12 mouse cellular contexts compared by ENCODE assay signal in the genomic region with DNA sequence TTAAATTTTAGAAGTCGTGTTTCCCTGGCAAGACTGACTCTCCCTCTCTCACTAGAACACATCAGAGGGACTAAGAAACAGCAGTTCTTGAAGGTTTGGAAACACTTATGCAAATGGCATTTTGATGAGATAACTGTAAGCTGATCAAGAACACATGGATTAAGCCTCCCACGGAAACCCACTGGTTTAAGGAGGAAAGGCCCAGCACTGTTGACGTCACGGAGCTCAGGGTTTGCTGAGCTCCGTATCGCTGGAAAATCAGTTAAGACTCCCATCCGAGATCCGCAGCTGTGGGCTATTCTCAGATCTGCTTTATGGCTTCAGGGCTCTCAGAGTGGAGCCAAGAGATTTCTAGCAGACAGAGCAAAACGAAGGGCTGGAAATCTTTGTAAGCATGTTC.
DNase-seq lines count a peak whose midpoint lies in the region; ATAC-seq and TF ChIP-seq lines count a peak whose summit lies in the region.
"Had no signal": no experiment of that assay in that cellular context is flagged by ENCODE, and none has a peak within 500 bp of the region (broad histone marks: within the 10 kb centered on the region; RNA-seq: fewer than 3 reads in every experiment).

No protein-coding gene starts in this region.

- no peak overlapping the region for H3K9ac ChIP-seq in heart, embryonic 11.5 days (ENCODE audit: low read depth, low read length)
- no peak overlapping the region for H3K9ac ChIP-seq in limb, embryonic 14.5 days (ENCODE audit: low read depth, low read length, severe bottlenecking)

- TF ChIP-seq CTCF in gastrocnemius, adult 2 months (IDR thresholded peaks at IDR 0.05) = no peak

- peaks cover 4% of the 10 kb centered on the region; the same call in 1 of the 2 replicates for H3K4me1 ChIP-seq in heart, embryonic 11.5 days (ENCODE audit: control insufficient read depth, insufficient read depth, low read length)
- peaks cover 5% of the 10 kb centered on the region; the same call in 1 of the 2 replicates for H3K4me1 ChIP-seq in limb, embryonic 14.5 days (ENCODE audit: control insufficient read depth, insufficient read depth, low read length)
- H3K4me1 ChIP-seq: megakaryocyte, embryonic 14.5 days had no signal

- no peak overlapping the region for H3K27ac ChIP-seq in heart, embryonic 11.5 days (ENCODE audit: low read depth, low read length)
- H3K27ac ChIP-seq in gastrocnemius, adult 2 months = peak overlapping the region; percentile 61
- H3K27ac ChIP-seq in limb, embryonic 14.5 days (replicated peaks; ENCODE audit: low read depth, low read length) = peak overlapping the region; percentile 45
- H3K27ac ChIP-seq: heart, adult 2 months had no signal

- 38% methylated on average over 9 of the region's 9 CpGs for WGBS in heart, embryonic 11.5 days (ENCODE audit: insufficient replicate concordance)
- 19% methylated on average over 9 of the region's 9 CpGs for WGBS in limb, embryonic 14.5 days

- intact Hi-C loops in gastrocnemius, adult 2 months (cut with DNase I) = no loop called here

- H3K4me2 ChIP-seq in heart, embryonic 11.5 days = no peak overlapping the region
- H3K4me2 ChIP-seq in limb, embryonic 14.5 days (replicated peaks; ENCODE audit: low read depth, low read length, severe bottlenecking) = no peak overlapping the region

- H3K9me3 ChIP-seq in heart, embryonic 11.5 days (replicated peaks; ENCODE audit: control insufficient read depth, low read length) = no peaks in the 10 kb centered on the region; the same call in 1 of the 2 replicates
- H3K9me3 ChIP-seq in limb, embryonic 14.5 days (ENCODE audit: control insufficient read depth, low read length) = peaks cover 9% of the 10 kb centered on the region; the same call in 1 of the 2 replicates

- no peaks in the 10 kb centered on the region for H3K36me3 ChIP-seq in heart, embryonic 11.5 days (ENCODE audit: control insufficient read depth, insufficient read depth, low read length)
- no peaks in the 10 kb centered on the region for H3K36me3 ChIP-seq in limb, embryonic 14.5 days (ENCODE audit: control insufficient read depth, insufficient read depth, low read length)

- no peak for TF ChIP-seq POLR2A in limb, embryonic 14.5 days (IDR thresholded peaks at IDR 0.05; ENCODE audit: borderline replicate concordance, extremely low read depth, insufficient read depth, insufficient read length)

- peak; percentile 9 to 13 for DNase-seq in heart, adult 18-20 months
- peak; percentile 15 for DNase-seq in NIH3T3 (ENCODE audit: low read depth)
- DNase-seq in gastrocnemius, adult 2 months = peak; percentile 50
- DNase-seq in limb, embryonic 14.5 days (ENCODE audit: low spot score) = peak; percentile 90
- DNase-seq in spleen, postnatal 10 days (ENCODE audit: low spot score in 2 of 2) = no peak
- no peak for DNase-seq in adrenal gland, adult 8-10 months
- no peak for DNase-seq in kidney, adult 9 months
- DNase-seq: kidney, adult 2 months; thymus, postnatal 36 days had no signal

- H3K4me3 ChIP-seq in heart, embryonic 11.5 days (ENCODE audit: low read depth, low read length) = no peak overlapping the region
- H3K4me3 ChIP-seq in gastrocnemius, adult 2 months = no peak overlapping the region
- H3K4me3 ChIP-seq in limb, embryonic 14.5 days (replicated peaks; ENCODE audit: low read length) = no peak overlapping the region
- H3K4me3 ChIP-seq: heart, adult 2 months; megakaryocyte, embryonic 14.5 days had no signal

- no peaks in the 10 kb centered on the region for H3K27me3 ChIP-seq in heart, embryonic 11.5 days (ENCODE audit: control insufficient read depth, insufficient read depth, low read length)
- no peaks in the 10 kb centered on the region for H3K27me3 ChIP-seq in limb, embryonic 14.5 days (ENCODE audit: control insufficient read depth, insufficient read depth, low read length)
- H3K27me3 ChIP-seq: megakaryocyte, embryonic 14.5 days had no signal

- no peak for ATAC-seq in heart, embryonic 11.5 days (replicated peaks; ENCODE audit: insufficient number of reproducible peaks, low FRiP score, low TSS enrichment)
- peak; percentile 88 for ATAC-seq in limb, embryonic 14.5 days (ENCODE audit: low FRiP score, low read depth)

Comparison
In these comparisons a context has a peak if more than half of its experiments do, and no peak if none do; other contexts are left out.
1. DNase-seq: peak in heart, adult 18-20 months (2 of 2), NIH3T3 (single experiment), gastrocnemius, adult 2 months (single experiment) and limb, embryonic 14.5 days (single experiment); none in spleen, postnatal 10 days (0 of 2), adrenal gland, adult 8-10 months (single experiment) and kidney, adult 9 months (single experiment).